Mouse (Mus musculus): Measurements from ENCODE around the gene Btbd35f16. TPM values are rescaled to one million over a fixed set of nuclear protein-coding genes. Genes with fewer than 3 reads are reported as not detected.
"Not testable (repeated sequence)": the region's sequence is repeated elsewhere in the genome, so short reads cannot be mapped to it uniquely, and the experiment has no call there.

Btbd35f16 gene
- total RNA-seq (2021), result not detected

GRCm38 (mm10) chrX:3956902-3957301 is at the start of gene Btbd35f16:
Gene Btbd35f16, minus strand, starts transcription at chrX:3957002.
- DNase-seq (ENCODE audit: extremely low spot score in 1 of 2, low spot score in 1 of 2), result not testable (repeated sequence)

Other genes with a start within 250 kb of the Btbd35f16 start
- gene Btbd35f10, start 204.1 kb downstream of the Btbd35f16 start, total RNA-seq (2021), result not detected
- not detected for gene Btbd35f3, start 80.7 kb upstream of the Btbd35f16 start, total RNA-seq (2021)
- not detected for gene Btbd35f28, start 239.6 kb upstream of the Btbd35f16 start, total RNA-seq (2021)

All from layer of hippocampus, postnatal 25 days (tissue).